Mouse (Mus musculus) layer of hippocampus, postnatal 25 days (tissue): ENCODE data around the gene Pcolce2. TPM values are rescaled to one million over a fixed set of nuclear protein-coding genes. Genes with fewer than 3 reads are reported as not detected.

ENCODE experiments used
- DNase-seq, 2 experiments: peaks; one replicate each; pipeline ENCODE4 v3.0.0; 2022; ENCODE audit warnings: mixed read lengths in 2 of 2, low spot score in 1 of 2; ENCODE audit errors: extremely low spot score in 1 of 2
- total RNA-seq, 2 experiments: library from RNA; stranded (reverse); gene quantifications; 2 replicates each; pipeline ENCODE4 v1.2.3; 2021

Pcolce2 gene
- total RNA-seq, 2 experiments from 2014 or later: 1.7 to 1.9 TPM

DNA sequence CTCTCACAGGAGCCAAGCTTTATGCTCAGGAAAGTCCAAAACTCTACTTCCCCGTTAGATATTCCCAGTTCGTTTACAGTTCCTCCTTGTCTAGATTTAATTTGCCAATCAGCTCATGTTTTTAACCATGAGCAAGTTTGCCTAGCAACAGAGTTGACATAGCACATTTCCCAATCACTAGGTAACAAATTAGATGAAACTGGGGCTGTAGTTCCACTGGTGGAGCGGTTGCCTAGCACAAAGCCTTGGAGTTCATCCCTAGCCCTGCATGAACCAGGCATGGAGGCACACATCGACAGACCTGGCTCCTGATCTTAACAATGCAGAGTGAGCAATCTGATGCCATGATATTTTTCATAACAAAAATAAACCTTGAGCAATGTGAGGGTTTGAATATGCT lies 61.9 kb downstream of the Pcolce2 start:
- DNase-seq: no peak

DNA sequence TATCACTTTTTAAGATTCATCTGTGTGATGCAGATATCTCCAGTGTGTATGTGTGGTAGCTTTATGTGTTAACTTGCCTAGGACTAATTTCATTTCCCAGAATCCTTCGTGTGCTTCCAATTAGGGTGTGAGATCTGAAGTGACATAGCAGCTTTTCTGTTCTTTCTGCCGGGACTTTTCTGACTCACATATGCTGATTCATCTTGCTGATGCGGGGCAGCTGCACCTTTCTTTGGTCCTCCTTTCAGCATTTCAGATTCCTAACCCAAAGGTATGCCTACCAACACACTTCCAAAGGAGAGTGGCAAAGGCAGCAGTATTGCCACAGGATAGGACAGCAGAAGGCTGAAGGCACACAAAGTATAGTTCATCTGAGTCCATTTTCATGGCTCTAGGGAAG lies 66.7 kb downstream of the Pcolce2 start:
- no peak for DNase-seq

DNA sequence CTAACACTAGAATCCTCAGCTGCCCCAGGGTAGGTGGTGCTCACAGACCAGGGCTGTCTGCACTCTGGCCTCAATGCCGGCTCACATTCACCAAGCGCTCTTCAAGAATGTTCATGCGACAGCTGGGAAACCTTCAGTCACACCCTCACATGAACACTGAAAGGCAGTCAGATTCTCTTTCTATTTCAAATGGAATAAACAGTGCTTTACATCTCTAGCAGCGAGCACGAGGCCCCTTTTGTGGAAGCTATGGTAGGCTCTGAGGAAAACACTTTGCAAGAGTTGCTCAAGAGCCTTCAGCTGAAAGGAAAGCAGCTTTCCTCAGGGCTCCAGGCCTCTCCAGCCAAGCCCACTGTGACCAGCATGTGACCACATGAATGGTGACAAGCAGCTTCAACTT lies 68.0 kb downstream of the Pcolce2 start:
- no peak for DNase-seq

DNA sequence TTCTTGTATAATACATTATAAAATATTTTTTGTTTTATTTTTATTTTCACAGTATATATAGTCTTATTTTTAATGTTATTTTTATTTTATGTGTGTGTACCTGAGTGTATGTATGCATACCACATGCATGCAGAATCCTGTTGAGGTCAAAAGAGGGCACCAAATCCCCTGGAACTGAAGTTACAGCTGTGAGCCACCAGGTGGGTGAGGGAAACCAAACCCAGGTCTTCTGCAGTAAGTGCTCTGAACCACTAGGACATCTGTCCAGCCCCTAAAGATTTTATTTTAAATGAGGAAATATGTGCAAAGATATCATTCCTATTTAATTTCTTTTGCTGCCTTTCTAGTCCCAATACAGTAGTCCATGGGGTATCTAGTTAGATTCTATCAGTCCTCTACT lies 71.5 kb downstream of the Pcolce2 start:
- no peak for DNase-seq

DNA sequence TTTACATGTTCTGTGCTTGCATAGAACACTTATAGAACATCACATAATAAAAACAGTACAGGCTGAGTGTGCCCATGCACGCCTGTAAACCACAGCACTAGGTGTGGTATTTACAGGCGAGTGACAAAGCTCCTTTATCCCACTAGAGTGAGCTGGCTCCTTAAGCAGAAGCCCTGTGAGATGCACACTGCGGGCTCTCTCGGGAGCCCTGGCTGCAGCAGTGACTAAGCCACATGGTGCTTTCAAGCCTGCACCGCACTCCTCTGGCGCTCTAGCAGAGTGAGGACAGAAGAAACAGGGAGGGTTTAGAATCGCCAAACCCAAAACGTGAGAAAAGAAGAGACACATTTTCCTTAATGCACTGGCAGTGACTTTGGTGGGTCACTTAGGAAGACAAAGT lies 75.2 kb downstream of the Pcolce2 start:
- no peak for DNase-seq

DNA sequence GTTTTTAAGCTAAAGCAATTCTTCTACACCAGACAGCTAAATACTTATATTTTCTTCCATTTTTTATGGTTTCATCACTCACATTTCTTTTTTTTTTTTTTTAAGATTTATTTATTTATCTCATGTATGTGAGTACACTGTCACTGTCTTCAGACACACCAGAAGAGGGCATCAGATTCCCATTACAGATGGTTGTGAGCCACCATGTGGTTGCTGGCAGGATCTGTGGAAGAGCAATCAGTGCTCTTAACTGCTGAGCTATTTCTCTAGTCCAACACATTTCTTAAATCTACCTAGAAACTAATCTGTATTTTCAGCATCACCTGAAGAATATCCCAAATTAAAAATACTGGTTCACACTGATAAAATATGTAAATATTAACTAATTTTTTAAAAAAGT lies 98.8 kb downstream of the Pcolce2 start:
- no peak for DNase-seq

DNA sequence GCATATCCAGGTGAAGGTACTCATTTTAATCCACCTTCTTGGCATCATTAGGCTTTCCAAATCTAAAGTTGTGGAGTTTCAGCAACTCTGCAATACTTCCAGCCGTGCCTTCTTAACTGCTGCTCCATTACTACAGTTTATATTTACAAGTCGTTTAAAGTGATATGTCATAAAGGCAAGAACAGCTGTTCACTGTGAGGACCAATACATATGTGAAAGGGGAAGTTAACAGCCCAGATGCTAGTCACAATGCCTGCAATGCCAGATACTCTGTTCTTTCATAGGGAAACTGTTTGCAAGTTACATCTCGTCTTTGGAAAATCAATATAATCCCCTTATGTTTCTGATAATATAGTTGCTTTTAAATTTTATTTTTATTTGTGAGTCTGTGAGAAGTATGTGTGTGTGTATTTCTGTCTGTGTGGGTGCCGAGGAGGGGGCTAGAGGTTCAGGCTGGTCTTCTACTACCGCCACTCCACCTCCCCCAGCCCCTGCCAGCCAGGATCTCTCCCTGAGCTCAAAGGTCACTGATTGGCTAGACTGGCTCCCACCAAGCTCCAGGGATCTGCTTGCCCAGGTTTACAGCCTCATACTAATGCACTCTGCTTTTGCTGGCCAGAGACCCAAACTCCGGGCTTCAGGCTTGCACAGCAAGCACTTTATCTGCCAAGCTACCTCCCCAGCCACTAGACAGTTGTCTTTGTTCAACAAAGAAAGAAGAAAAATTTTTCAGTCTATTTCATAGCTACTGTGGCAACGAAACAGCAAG lies 107.6 kb downstream of the Pcolce2 start:
- no peak for DNase-seq

DNA sequence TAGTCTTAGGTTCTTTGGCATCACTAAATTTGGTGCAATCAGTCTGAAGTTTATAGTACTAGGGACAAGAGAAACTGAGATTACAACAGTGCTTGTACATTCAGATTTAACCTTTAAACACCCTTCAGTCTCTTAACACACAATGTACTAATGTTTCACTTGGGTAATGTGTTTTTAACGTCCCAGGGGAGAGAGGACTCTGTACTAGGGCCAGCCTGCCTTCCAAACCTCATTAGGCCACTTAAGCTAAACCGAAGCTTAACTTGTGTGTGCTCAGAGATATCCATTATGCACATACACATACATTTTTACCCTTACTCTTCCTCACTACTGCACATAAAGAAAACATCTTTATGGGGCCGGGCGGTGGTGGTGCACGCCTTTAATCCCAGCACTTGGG lies 109.9 kb downstream of the Pcolce2 start:
- no peak for DNase-seq

Other genes starting within 250 kb of the Pcolce2 start
- gene Chst2, start 230.9 kb upstream of the Pcolce2 start, total RNA-seq: 100 to 1,000 TPM; 109 to 121 TPM
- 10 to 100 TPM; 59.3 to 70.8 TPM for gene U2surp, start 125.6 kb upstream of the Pcolce2 start, total RNA-seq
- gene Paqr9, start 77.9 kb upstream of the Pcolce2 start, total RNA-seq: 10 to 100 TPM; 51.9 to 53.2 TPM
- 10 to 100 TPM; 41.0 to 48.0 TPM for gene Trpc1, start 112.8 kb downstream of the Pcolce2 start, total RNA-seq
- gene Pls1, start 207.7 kb downstream of the Pcolce2 start, total RNA-seq: 10 to 100 TPM in 1 of 2 experiments, 1 to 10 TPM in 1; 7.0 to 10.2 TPM
- gene Atr, start 220.0 kb downstream of the Pcolce2 start, total RNA-seq: 10 to 100 TPM in 1 of 2 experiments, 1 to 10 TPM in 1; 9.4 to 11.3 TPM